Mouse (Mus musculus): ENCODE results near the gene Fam3c. TPM values are rescaled to one million over a fixed set of nuclear protein-coding genes. Genes with fewer than 3 reads are reported as not detected.

Fam3c gene
- polyA plus RNA-seq, 1 experiment, result 19.7 TPM

GRCm38 (mm10) chr6:22349531-22350238 lies 6.4 kb downstream of the Fam3c start:
- Histone ChIP-seq H3K4me3 (replicated peaks; ENCODE audit: control insufficient read depth, low read depth, low read length) (no peak overlapping the region), H3K27ac (ENCODE audit: control insufficient read depth, insufficient read depth, low read depth, low read length, poor library complexity) (no peak overlapping the region), H3K4me1 (ENCODE audit: control insufficient read depth, insufficient read depth, low read length) (peaks cover 7% of the 10 kb centered on the region)
- TF ChIP-seq POLR2A (IDR thresholded peaks at IDR 0.05; ENCODE audit: borderline replicate concordance, control insufficient read depth, low read depth, low read length) (no peak), CTCF (IDR thresholded peaks at IDR 0.05; ENCODE audit: control insufficient read depth, insufficient read depth, low read length) (no peak)
- WGBS, result 52% methylated on average over 11 of the region's 11 CpGs

- peaks cover 7% of the 10 kb centered on the region for H3K4me1 ChIP-seq (ENCODE audit: control insufficient read depth, insufficient read depth, low read length)
Measured at GRCm38 (mm10) chr6:22348975-22349374, 7.1 kb downstream of the Fam3c start.

GRCm38 (mm10) chr6:22348130-22348529 lies 7.9 kb downstream of the Fam3c start:
- H3K27ac ChIP-seq (ENCODE audit: control insufficient read depth, insufficient read depth, low read depth, low read length, poor library complexity), result no peak overlapping the region
- 66% methylated on average over 4 of the region's 4 CpGs for WGBS
- H3K4me1 ChIP-seq (ENCODE audit: control insufficient read depth, insufficient read depth, low read length), result peaks cover 7% of the 10 kb centered on the region
- no peak overlapping the region for H3K4me3 ChIP-seq (replicated peaks; ENCODE audit: control insufficient read depth, low read depth, low read length)
- TF ChIP-seq CTCF (IDR thresholded peaks at IDR 0.05; ENCODE audit: control insufficient read depth, insufficient read depth, low read length), result no peak
- no peak for TF ChIP-seq POLR2A (IDR thresholded peaks at IDR 0.05; ENCODE audit: borderline replicate concordance, control insufficient read depth, low read depth, low read length)

More at GRCm38 (mm10) chr6:22348975-22349374, 7.1 kb downstream of the Fam3c start:
- TF ChIP-seq POLR2A (IDR thresholded peaks at IDR 0.05; ENCODE audit: borderline replicate concordance, control insufficient read depth, low read depth, low read length), result no peak
- Histone ChIP-seq H3K4me3 (replicated peaks; ENCODE audit: control insufficient read depth, low read depth, low read length) (no peak overlapping the region), H3K27ac (ENCODE audit: control insufficient read depth, insufficient read depth, low read depth, low read length, poor library complexity) (no peak overlapping the region)
- WGBS, result 80% methylated on average over 3 of the region's 3 CpGs

GRCm38 (mm10) chr6:22347132-22347902 lies 8.7 kb downstream of the Fam3c start:
- no peak overlapping the region for H3K27ac ChIP-seq (ENCODE audit: control insufficient read depth, insufficient read depth, low read depth, low read length, poor library complexity)

GRCm38 (mm10) chr6:22344443-22344842 lies 11.6 kb downstream of the Fam3c start:
- TF ChIP-seq POLR2A (IDR thresholded peaks at IDR 0.05; ENCODE audit: borderline replicate concordance, control insufficient read depth, low read depth, low read length) (no peak), CTCF (IDR thresholded peaks at IDR 0.05; ENCODE audit: control insufficient read depth, insufficient read depth, low read length) (no peak)
- 86% methylated on average over 6 of the region's 6 CpGs for WGBS
- H3K27ac ChIP-seq (ENCODE audit: control insufficient read depth, insufficient read depth, low read depth, low read length, poor library complexity), result no peak overlapping the region
- no peak overlapping the region for H3K4me3 ChIP-seq (replicated peaks; ENCODE audit: control insufficient read depth, low read depth, low read length)
- H3K4me1 ChIP-seq (ENCODE audit: control insufficient read depth, insufficient read depth, low read length), result peaks cover 7% of the 10 kb centered on the region

More at GRCm38 (mm10) chr6:22347132-22347902, 8.7 kb downstream of the Fam3c start:
- TF ChIP-seq CTCF (IDR thresholded peaks at IDR 0.05; ENCODE audit: control insufficient read depth, insufficient read depth, low read length), result no peak
- no peak for TF ChIP-seq POLR2A (IDR thresholded peaks at IDR 0.05; ENCODE audit: borderline replicate concordance, control insufficient read depth, low read depth, low read length)
- H3K4me1 ChIP-seq (ENCODE audit: control insufficient read depth, insufficient read depth, low read length), result peaks cover 7% of the 10 kb centered on the region
- 27% methylated on average over 8 of the region's 8 CpGs for WGBS
- H3K4me3 ChIP-seq (replicated peaks; ENCODE audit: control insufficient read depth, low read depth, low read length), result peak overlapping the region; percentile 12

- Histone ChIP-seq H3K4me1 (ENCODE audit: control insufficient read depth, insufficient read depth, low read length) (peaks cover 7% of the 10 kb centered on the region), H3K27ac (ENCODE audit: control insufficient read depth, insufficient read depth, low read depth, low read length, poor library complexity) (no peak overlapping the region), H3K4me3 (replicated peaks; ENCODE audit: control insufficient read depth, low read depth, low read length) (no peak overlapping the region)
- 85% methylated on average over 6 of the region's 6 CpGs for WGBS
- TF ChIP-seq CTCF (IDR thresholded peaks at IDR 0.05; ENCODE audit: control insufficient read depth, insufficient read depth, low read length) (no peak), POLR2A (IDR thresholded peaks at IDR 0.05; ENCODE audit: borderline replicate concordance, control insufficient read depth, low read depth, low read length) (no peak)
Measured at GRCm38 (mm10) chr6:22343706-22344105, 12.3 kb downstream of the Fam3c start.

GRCm38 (mm10) chr6:22343292-22343691 lies 12.8 kb downstream of the Fam3c start:
- 67% methylated on average over 3 of the region's 3 CpGs for WGBS
- Histone ChIP-seq H3K27ac (ENCODE audit: control insufficient read depth, insufficient read depth, low read depth, low read length, poor library complexity) (no peak overlapping the region), H3K4me1 (ENCODE audit: control insufficient read depth, insufficient read depth, low read length) (peaks cover 7% of the 10 kb centered on the region), H3K4me3 (replicated peaks; ENCODE audit: control insufficient read depth, low read depth, low read length) (no peak overlapping the region)
- TF ChIP-seq POLR2A (IDR thresholded peaks at IDR 0.05; ENCODE audit: borderline replicate concordance, control insufficient read depth, low read depth, low read length), result no peak
- TF ChIP-seq CTCF (IDR thresholded peaks at IDR 0.05; ENCODE audit: control insufficient read depth, insufficient read depth, low read length), result no peak

GRCm38 (mm10) chr6:22340779-22341178 lies 15.3 kb downstream of the Fam3c start:
- H3K4me1 ChIP-seq (ENCODE audit: control insufficient read depth, insufficient read depth, low read length), result no peaks in the 10 kb centered on the region; the same call in 1 of the 2 replicates
- no peak for TF ChIP-seq CTCF (IDR thresholded peaks at IDR 0.05; ENCODE audit: control insufficient read depth, insufficient read depth, low read length)
- TF ChIP-seq POLR2A (IDR thresholded peaks at IDR 0.05; ENCODE audit: borderline replicate concordance, control insufficient read depth, low read depth, low read length), result no peak
- WGBS, result 88% methylated on average over 14 of the region's 14 CpGs
- H3K4me3 ChIP-seq (replicated peaks; ENCODE audit: control insufficient read depth, low read depth, low read length), result no peak overlapping the region
- H3K27ac ChIP-seq (ENCODE audit: control insufficient read depth, insufficient read depth, low read depth, low read length, poor library complexity), result no peak overlapping the region
